Mouse (Mus musculus): Measurements from ENCODE around the gene Prss35.
A peak's percentile ranks its signal among the peaks of the same experiment; 100 is the strongest.

Prss35 gene

DNA sequence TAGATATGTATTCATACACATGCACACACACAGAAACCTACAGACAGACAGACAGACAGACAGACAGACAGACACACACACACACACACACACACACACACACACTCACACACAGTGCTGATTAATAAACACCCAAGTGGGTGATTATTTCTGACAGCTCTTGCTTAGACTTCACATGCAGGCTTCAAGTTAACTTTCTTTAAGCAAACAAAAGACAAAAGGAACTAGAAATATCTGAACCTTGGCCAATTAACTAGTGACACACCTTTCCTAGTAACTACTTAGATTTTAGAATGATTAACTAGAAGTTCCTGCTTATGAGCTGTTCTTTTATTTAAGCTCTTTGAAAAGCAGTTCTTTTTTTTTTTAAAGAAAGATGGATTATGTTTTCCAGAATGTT, 9.1 kb upstream of the Prss35 start:
- DNase-seq (ENCODE audit: low read depth), result no peak

DNA sequence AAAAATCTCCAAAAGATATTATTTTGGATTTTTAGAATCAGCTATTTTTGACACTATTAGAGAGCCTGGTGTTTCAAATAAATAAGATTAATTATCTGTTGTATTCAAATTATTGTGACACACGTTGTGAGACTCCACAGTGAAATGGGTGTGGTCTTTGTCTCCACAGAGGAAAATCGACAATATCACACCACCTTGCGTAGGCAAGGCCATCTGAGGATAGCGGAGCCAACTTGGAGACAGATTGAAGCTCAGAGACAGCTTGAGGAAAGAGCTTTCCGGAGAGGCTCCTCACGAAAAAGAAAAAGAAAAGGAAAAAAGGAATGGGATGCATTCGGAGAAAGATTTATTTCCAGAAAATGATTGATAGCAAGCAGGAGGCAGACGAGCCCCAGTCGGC, 8.7 kb upstream of the Prss35 start:
- no peak for DNase-seq (ENCODE audit: low read depth)

DNA sequence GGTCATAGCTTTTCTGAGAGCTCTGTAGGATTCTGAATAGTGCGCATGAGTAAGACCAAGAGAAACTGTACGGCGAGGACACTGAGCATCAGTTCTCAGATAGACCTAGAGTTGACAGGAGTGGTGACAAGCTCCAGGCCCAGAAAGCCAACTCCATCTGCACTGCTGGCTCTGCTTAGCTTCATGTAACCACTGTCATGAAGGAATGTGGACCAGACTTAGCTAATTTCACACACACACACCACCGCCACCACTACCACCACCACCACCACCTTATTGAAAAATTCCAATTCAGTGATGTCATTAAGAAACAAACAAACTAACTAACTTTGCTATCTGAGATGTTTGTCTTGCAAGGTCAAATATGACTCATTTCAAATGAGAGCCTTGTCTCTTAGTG, 6.5 kb upstream of the Prss35 start:
- no peak for DNase-seq (ENCODE audit: low read depth)

DNA sequence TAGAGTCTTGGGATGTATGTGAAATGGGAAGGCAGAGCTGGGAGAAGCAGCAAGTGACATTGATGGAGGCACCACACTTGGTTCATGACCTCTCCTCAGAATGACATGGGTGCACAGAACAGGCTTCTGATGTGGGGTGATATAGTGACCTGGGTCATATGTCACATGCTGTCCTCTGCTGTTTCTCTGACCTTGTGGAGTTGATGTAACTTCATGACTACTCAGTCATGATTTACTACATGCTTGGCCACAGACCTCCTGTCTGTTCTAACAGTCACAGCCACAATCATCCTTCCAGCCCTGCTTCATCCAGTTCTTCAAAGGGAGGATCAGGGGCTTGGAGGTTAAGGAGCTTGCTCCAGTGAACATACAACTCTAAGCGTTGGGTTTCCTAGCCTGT, 5.4 kb upstream of the Prss35 start:
- no peak for DNase-seq (ENCODE audit: low read depth)

DNA sequence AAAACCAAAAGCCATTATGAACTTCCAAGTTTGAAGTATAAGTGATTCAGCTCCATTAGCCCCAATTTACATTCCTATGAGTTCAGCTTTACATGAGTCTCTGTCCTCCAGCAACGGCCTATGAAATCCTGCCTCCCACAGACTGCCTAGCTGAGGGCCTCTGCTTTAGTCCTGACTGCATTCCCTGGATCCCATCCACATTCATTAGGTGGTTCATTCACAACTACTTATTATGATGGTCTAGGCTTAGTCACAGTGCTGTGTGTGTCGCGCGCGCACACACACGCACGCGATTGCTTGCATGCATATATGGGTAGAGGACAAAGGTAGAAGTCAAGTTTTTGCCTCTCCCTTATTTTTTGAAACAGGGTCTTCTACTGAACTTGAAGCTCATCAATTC, 4.6 kb upstream of the Prss35 start:
- peak; percentile 14 for DNase-seq (ENCODE audit: low read depth)

DNA sequence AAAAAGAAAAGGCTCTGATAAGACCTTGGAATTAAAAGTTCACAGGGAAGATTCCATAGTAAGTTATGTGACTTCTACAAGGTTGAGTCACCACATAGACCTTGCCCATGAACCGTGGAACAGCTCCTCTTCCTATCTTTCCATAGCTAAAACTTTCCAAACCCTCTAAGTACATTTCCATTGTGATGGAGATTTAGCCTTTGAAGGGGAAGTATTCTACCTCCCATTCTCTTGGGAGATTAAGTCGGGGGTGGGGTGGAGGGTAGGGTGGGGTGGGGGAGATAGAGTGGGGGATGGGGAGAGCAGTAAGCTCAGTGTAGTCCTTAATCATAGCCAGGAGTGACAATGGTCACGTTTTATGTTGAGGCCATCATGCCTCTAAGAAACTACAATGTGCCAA, 3.5 kb upstream of the Prss35 start:
- no peak for DNase-seq (ENCODE audit: low read depth)

DNA sequence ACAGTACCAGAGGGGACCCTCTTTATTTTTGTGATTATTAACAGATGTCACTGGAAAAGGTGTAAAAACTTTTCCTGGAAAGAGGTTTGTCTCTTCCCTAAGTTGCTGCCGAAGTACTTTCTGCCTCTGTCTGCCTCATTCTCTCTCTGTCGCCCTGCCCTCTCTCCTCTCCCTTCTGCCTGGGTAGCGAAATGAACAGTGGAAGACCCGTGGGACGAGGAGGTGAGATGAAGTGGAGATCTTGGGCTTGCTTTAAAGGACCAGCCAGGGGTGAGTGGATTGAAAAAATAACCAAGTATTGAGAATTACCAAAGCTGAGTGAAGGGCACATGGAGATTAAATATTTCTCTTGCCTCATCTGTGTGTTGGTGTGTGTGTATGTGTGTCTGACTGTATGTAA, 592 bp downstream of the Prss35 start:
- no peak for DNase-seq (ENCODE audit: low read depth)

DNA sequence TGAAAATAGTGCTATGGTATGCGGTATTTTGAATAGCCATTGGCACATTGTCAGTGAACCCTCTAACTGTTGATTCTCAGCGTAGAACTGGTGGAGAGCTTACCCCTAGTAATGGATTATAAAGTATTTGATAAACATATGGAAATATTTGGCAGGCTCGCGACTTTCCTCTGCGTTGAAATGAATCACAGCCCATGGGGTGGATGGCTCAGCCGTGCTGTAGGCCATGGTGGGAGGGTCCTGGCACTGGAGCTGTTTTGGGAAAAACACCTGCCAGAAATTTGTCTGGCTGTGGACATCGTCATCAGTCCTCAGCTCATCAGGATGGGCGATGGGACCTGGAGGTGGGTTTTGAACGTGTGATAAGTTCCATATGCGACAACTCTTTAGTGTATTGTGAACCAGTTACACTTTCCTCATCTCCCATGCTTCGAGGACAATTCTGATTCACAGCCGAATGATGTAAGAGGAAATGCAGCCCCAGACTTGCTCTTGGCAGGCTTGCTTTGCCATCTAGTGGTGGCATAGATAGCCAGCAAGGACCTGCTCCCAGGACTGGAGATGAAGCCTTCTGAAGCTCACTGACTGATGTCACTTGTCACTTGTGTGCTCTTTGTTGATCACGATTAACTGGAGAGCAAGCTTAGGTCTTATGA, 2.6 kb downstream of the Prss35 start:
- DNase-seq (ENCODE audit: low read depth), result peak; percentile 87

DNA sequence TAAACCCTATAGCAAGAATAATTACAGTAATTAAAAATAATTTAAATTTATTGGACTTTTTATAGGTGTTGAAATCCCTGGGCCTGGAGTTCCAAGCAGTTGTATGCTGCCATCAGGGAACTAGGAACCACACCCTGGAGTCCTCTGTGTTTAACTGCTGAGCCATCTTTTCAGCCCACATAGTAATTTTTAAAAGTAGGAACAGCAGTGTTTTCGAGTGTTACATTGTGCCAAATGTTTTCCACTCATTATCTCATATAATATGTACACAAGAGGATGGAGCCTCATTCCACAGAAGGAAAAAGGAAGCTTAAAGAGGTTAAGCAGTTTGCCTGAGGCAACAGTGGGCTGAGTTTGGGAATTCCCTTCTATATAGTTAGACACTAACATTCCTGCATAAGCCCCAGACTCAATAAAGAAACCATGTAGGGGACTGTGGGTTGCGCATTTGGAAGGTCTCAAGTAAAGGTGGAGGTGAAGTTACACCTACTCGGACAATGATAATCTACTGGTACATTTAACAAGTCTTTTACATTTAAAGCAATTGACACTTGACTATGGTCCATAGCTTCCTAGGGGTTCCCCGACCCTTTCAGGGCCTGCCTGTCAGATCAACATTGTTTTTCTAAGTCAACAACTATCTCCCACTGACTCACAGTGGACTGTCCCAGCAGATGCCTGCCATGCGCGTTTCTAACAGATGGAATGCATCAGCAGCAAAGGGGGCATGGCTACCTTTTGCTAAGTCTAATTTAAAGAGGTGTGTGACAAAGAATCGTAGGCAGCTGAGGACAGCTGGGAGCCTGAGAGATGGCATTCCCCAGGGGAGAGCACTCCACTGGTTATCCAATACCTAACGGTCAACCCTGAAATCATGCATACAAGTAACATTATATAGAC, 19.3 kb downstream of the Prss35 start:
- no peak for DNase-seq (ENCODE audit: low read depth)

DNA sequence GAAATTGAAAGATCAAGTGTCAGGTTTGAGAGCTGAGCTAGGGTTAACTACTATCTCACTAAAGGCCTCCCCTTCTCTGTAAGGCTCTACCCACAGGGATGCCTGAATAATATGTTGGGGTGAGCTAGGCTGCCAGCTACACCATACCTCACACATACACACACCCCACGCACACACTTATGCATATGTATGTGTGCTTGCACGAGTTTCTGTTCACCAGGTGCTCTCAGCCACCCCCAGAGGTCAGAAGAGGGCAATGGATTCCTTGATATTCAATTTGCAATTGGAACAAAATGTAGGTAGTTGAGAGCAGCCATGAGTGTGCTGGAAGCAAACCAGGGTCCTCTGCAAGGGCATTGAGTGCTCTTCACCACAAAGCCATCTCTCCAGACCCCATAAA, 20.6 kb downstream of the Prss35 start:
- DNase-seq (ENCODE audit: low read depth), result no peak

DNA sequence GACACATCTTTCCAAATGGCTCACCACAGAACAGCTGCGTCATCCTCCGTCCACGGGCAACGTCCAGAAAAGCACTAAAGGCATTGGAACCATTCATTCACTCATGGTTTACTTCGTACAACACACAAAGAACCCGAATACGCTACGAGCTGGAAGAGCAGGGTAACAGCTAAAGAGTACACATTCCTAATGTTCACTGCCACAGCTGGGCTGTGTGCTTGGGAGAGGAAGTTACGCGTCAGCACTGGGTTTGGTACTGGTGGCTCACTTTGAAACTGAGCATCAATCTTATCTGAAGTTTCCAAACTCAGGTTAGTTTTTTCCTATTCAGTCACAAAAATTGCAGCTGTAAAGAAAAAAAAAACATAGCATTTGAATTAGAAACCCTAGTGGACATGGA, 23.5 kb downstream of the Prss35 start:
- DNase-seq (ENCODE audit: low read depth), result no peak

DNA sequence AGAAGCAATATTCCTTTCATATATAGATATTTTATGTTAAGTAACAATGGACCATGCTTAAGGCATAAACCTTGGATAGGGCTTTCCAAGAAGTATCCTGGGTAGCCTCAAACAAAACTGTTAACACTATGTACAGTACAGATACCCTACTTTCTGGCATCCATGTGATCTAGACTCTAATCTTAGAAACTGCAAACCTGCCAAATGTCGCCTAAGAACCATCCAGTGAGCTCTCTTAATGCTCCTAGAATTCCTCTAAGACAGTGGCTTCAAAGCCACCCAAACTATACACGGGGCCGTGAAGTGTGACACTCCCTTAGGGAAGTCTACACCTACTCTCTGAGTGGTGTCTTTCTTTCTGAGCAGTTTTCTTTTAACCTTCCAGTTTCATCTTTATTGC, 29.4 kb downstream of the Prss35 start:
- DNase-seq (ENCODE audit: low read depth), result no peak

DNA sequence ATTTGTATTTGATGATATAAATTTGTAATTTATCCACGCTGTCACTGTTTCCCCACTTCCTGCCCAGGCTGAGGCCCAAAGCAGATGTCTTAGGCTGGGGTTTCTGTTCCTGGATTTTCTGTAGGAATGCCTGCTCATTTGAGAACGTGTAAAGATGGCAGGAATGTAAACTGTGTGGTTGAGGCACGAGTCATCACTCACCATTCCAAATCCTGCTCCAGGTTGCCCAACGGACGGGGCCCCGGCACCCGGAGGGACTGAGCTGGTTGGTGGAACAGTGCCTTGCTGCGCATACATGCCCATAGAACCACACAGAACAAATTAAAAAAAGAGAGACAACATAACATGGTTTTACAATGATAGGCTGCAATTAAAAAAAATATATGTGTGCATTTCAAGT, 30.5 kb downstream of the Prss35 start:
- no peak for DNase-seq (ENCODE audit: low read depth)

DNA sequence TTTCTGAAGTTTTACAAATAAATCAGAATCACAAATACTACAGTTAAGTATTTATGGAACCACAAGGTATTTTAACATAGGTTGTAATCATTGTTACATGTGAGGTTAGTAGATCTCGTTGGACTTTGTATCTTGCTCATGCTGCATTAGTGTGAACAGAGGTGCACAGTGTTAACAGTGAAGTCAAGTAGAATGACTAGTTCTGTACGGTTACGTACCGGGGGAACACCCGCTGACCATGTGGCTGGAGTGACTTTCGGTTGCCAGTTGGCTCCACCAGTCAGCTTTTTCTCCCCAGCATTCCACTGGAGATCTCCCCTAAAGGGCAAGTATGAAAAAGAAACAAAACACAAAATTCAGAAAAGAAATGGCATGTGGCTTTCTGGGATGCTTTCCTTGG, 31.9 kb downstream of the Prss35 start:
- no peak for DNase-seq (ENCODE audit: low read depth)

DNA sequence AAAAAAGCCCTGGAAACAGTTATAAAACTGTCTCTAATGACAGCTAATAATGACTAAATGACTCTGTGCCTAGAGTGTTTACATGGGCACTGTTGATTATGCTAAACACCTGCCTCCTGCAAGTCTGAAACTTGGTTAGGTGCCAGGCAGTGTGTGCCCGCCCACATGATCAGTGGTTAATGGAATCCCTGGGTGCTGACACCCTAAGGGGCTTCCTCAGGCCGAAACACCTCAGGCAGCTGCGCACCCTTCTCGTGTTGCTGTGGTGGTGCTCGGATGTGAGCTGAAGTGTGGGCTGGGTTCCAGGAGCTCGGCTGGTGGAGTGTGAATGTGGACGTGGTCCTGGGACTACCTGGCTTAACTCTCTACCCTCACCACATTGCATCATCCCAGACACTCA, 33.9 kb downstream of the Prss35 start:
- DNase-seq (ENCODE audit: low read depth), result no peak

DNA sequence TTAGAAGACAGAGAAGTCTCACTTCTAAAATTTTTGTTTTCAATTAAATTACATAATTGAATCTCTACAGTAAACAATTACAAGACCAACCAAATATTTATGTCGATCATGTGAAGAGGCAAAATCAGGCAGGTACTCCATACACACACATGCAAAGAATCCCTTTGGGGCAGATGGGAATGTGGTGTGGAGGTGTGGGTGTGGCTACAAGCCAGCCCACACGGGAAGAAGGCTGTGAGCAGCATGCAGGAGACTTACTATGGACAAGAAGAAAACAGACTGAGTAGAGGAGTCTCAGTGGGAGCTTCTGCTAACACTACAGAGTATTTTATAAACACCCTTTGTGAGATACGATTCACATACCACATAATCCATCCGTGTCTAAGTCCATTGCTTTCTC, 34.8 kb downstream of the Prss35 start:
- DNase-seq (ENCODE audit: low read depth), result no peak

DNA sequence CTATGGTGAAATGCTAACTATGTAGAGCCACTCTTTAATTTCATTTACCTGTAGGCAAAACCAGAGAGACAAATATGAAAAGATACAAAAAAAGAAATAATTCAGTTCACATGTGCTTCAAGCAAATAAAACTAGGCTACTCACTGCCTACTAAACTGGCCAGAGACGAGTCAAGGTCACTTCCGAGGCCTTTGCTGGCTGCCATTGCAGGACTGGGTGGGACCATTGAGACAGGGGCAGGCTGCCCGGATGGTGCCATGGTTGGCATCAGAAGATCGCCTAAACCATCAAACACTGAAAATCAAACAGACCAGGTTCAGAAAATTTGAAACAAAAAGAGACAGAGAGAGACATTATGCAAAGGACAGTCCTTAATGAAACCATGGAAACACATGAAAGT, 38.0 kb downstream of the Prss35 start:
- no peak for DNase-seq (ENCODE audit: low read depth)

DNA sequence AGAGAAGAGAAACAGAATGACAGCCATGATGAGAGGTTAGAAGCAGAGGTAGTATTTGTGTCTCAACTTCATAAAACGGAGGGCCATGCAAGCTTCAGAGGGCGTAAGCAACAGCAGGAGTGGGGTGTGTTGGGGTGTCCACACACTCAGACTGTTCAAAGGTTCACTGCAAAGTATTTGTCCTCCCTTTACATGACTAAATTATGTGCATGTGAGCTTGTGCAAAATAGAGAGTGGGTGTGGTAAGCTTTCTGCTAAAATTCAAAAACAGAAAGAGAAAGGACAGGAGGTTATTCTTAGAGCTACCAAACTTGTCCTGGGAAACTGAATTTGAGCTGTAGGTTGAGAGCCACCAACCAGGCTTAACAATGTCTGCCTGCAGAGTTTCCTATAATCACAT, 39.4 kb downstream of the Prss35 start:
- DNase-seq (ENCODE audit: low read depth), result no peak

DNA sequence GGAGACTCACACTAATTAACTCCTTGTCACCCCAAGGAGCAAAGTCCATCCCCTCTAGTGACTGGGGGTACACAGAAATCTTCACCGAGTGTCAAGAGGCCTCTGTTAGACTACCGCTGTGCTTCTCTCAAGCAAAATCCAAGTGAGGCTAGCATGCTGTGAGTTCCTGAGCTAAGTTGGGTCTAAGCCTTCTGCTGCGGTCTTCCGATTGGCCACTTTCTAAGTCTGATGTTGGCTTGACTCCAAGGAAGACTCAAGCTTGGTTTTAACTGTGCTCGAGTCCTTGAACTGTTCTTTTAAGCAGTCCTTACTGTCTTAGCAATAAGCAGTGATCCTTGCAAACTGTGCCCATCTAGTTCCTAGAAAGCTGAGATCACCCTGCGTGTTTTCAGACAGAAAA, 45.7 kb downstream of the Prss35 start:
- DNase-seq (ENCODE audit: low read depth), result peak; percentile 47

DNA sequence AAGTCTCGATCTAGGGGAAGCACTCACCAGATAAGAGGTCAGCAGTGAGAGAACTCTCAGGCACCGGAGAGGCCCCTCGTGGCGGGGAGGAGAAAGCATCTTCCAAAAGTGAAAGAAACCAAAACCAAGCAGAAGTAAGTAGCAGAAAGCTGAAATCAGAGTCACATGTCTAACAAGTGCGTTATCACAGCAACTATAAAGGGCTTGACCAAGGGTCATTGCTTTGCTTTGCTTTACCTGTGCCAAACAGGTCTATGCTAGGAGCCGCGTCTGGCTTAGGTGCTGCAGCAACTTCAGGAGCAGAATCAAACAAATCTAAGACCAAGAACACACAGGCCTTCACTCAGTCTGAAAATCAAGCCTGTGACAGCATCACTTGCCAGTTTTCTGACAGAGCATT, 48.5 kb downstream of the Prss35 start:
- no peak for DNase-seq (ENCODE audit: low read depth)

DNA sequence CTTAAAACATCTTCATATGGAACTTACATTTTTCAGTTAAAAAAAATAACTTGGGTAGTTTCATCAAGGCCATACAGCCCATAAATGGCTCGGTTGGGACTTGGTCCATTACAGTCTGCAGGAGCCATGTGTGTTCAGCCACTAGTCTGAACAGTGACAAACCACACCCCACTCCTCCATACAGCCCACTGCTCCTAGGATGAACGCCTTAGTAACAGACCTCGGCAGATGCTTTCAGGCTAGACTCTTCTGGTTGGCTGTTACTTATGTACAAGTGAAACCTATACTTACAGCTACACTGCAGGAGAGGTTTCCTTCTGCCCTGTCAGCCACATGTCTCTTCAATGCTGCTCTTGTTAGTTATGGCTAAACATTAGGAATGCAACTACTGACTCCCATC, 51.8 kb downstream of the Prss35 start:
- no peak for DNase-seq (ENCODE audit: low read depth)

DNA sequence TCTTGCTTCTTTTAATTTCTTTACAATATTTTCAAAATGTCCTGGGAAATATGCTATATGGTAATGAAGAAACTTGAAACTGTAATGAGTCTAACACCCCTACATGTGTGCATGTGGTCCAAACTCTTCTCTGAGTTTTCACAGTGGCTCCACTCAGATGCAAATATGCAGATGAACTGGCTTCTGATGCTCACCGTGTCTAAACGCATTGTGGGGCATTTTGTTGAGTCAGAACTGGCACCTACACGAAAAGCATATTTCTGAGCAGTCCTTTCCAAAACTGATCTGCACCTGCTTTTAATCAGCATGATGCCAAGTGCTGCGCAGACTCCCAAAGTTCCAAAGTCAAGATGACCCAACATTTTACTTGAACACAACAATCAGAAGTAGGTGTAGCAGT, 54.1 kb downstream of the Prss35 start:
- DNase-seq (ENCODE audit: low read depth), result no peak

DNA sequence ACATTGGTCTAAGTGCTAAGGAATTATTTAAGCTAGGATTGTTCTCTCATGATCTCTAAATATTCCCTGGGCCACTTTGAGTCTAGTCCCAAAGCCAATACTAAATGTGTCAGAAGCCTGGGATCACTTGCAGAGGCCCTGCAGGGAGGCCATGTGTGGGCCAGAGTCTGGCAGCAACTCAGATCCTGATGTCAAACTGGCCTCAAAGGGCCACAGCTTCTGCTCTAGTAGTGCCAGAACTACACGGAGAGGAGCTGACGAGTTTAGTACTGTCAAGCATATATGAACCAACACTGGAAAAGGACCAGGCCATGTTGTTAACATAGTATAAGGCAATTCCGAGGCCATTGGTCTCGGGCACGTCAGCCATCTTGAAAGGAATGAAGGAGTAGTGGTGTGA, 54.7 kb downstream of the Prss35 start:
- no peak for DNase-seq (ENCODE audit: low read depth)

DNA sequence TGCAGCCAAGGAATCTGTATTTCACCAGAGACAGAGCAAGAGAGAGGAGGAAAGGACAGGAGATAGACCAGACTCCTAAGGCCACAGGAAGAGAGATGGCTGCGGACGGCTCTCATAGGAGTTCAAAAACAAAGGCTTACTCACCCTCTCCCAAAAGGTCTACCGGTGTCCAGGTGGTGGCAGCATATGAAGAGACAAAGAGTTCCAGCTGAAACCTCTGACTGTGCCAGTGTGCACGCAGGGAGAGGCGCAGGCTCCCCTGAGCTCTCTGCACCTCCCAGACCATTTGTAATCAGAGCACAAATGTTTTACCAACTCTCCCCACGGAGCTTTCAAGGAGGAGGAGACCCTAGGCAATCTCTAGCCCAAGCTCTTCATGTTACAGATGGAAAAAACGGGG, 55.2 kb downstream of the Prss35 start:
- no peak for DNase-seq (ENCODE audit: low read depth)

Data from NIH3T3 (cell line).